Mouse (Mus musculus) embryonic facial prominence, embryonic 10.5 days (tissue): Measurements from ENCODE around the gene Ppp1r16b. TPM values are rescaled to one million over a fixed set of nuclear protein-coding genes. Genes with fewer than 3 reads are reported as not detected.

Experiments
- DNase-seq: peaks from one replicate; pipeline ENCODE4 v3.0.0-alpha.2; 2017; ENCODE audit warnings: low spot score
- H3K27ac ChIP-seq: fragments of 300-500 bp; sonication (generic); replicated peaks from 2 replicates; pipeline ENCODE4 v1.5.1; 2016; ENCODE audit warnings: mild to moderate bottlenecking
- H3K27me3 ChIP-seq: fragments of 300-500 bp; sonication (generic); replicated peaks from 2 replicates; pipeline ENCODE4 v1.6.1; 2016; ENCODE audit warnings: low read depth, mild to moderate bottlenecking; ENCODE audit not compliant: poor library complexity, severe bottlenecking
- H3K36me3 ChIP-seq: fragments of 300-500 bp; sonication (generic); replicated peaks from 2 replicates; pipeline ENCODE4 v1.6.1; 2016; ENCODE audit warnings: mild to moderate bottlenecking, moderate library complexity
- H3K4me1 ChIP-seq: fragments of 300-500 bp; sonication (generic); 2 replicates; pipeline ENCODE4 v1.6.1; 2016
- H3K4me3 ChIP-seq: fragments of 300-500 bp; sonication (generic); 2 replicates; pipeline ENCODE4 v1.5.1; 2016; ENCODE audit warnings: mild to moderate bottlenecking, moderate library complexity
- H3K9me3 ChIP-seq: fragments of 300-500 bp; sonication (generic); 2 replicates; pipeline ENCODE4 v1.6.1; 2016; ENCODE audit warnings: mild to moderate bottlenecking
- WGBS: fragments of 180-500 bp; shearing (Covaris S2); methylation state at CpG from one replicate; pipeline ENCODE4 v1.1.7; 2016; 5-methylcytosine and 5-hydroxymethylcytosine counted together
- microRNA counts: library from miRNA; unstranded; fragments of <30 nt; microRNA quantifications from one replicate; lab custom pipeline; 2017
- microRNA-seq: library from miRNA; unstranded; fragments of <30 nt; microRNA quantifications from one replicate; pipeline ENCODE4, GENCODE M21; 2017
- polyA plus RNA-seq: library from polyadenylated mRNA; unstranded; fragments of >200 nt; fragmentation: Nextera tagmentation; extraction: Ambion mirVana; gene quantifications from 2 replicates; pipeline ENCODE4 v1.2.1, GENCODE M21; 2016

Gene Ppp1r16b
- polyA plus RNA-seq, 1 experiment from 2014 or later, result 3.3 TPM

- H3K27me3 ChIP-seq, result no peaks in the 10 kb centered on the region
- WGBS, result 88% methylated on average over 2 of the region's 2 CpGs
- H3K36me3 ChIP-seq, result peaks cover 18% of the 10 kb centered on the region
- 0 out of 2 replicates have a peak, but pooled peaks cover 3% of the 10 kb centered on the region for H3K9me3 ChIP-seq
- no peak overlapping the region for H3K4me3 ChIP-seq
- H3K4me1 ChIP-seq, result peaks cover 20% of the 10 kb centered on the region
- no peak overlapping the region for H3K27ac ChIP-seq
- DNase-seq, result no peak
Measured at GRCm38 (mm10) chr2:158795875-158796274, 130.7 kb downstream of the Ppp1r16b start.

GRCm38 (mm10) chr2:158799328-158799727 is 134.1 kb downstream of the Ppp1r16b start:
- WGBS, result 61% methylated on average over 4 of the region's 4 CpGs

GRCm38 (mm10) chr2:158800788-158801187 is 135.6 kb downstream of the Ppp1r16b start:
- H3K36me3 ChIP-seq, result peaks cover 63% of the 10 kb centered on the region
- WGBS, result 95% methylated on average over 8 of the region's 8 CpGs
- H3K27ac ChIP-seq, result no peak overlapping the region
- H3K4me1 ChIP-seq, result 0 out of 2 replicates have a peak, but pooled peaks cover 6% of the 10 kb centered on the region
- 0 out of 2 replicates have a peak, but pooled peaks cover 3% of the 10 kb centered on the region for H3K9me3 ChIP-seq
- no peak for DNase-seq
- no peak overlapping the region for H3K4me3 ChIP-seq
- H3K27me3 ChIP-seq, result no peaks in the 10 kb centered on the region

More at GRCm38 (mm10) chr2:158799328-158799727, 134.1 kb downstream of the Ppp1r16b start:
- H3K4me3 ChIP-seq, result no peak overlapping the region
- peaks cover 11% of the 10 kb centered on the region; the same call in 1 of the 2 replicates for H3K4me1 ChIP-seq
- DNase-seq, result peak; percentile 13
- H3K27me3 ChIP-seq, result no peaks in the 10 kb centered on the region
- H3K27ac ChIP-seq, result no peak overlapping the region
- H3K9me3 ChIP-seq, result 0 out of 2 replicates have a peak, but pooled peaks cover 3% of the 10 kb centered on the region
- H3K36me3 ChIP-seq, result peaks cover 50% of the 10 kb centered on the region

- WGBS, result 92% methylated on average over 8 of the region's 8 CpGs
- Histone ChIP-seq H3K27me3 (no peaks in the 10 kb centered on the region), H3K36me3 (peaks cover 86% of the 10 kb centered on the region), H3K27ac (no peak overlapping the region), H3K4me1 (0 out of 2 replicates have a peak, but pooled peaks cover 3% of the 10 kb centered on the region), H3K4me3 (no peak overlapping the region), H3K9me3 (0 out of 2 replicates have a peak, but pooled peaks cover 3% of the 10 kb centered on the region)
- DNase-seq, result no peak
Measured at GRCm38 (mm10) chr2:158803575-158803974, 138.4 kb downstream of the Ppp1r16b start.

GRCm38 (mm10) chr2:158815686-158816085 is 150.5 kb downstream of the Ppp1r16b start:
- DNase-seq, result no peak
- H3K36me3 ChIP-seq, result peaks cover 54% of the 10 kb centered on the region

More at GRCm38 (mm10) chr2:158815686-158816085, 150.5 kb downstream of the Ppp1r16b start:
- Histone ChIP-seq H3K27ac (no peak overlapping the region), H3K9me3 (no peaks in the 10 kb centered on the region), H3K4me3 (no peak overlapping the region), H3K4me1 (no peaks in the 10 kb centered on the region), H3K27me3 (no peaks in the 10 kb centered on the region)

MicroRNAs within 50 kb of the gene (microRNA counts, 519-probe panel; counts per million panel counts)
- 188 counts per million, percentile 57 among the panel's probes with 10 or more counts for microRNA mmu-miR-3474 (lab: Ali Mortazavi, UCI)

Small RNAs within 50 kb of the gene (microRNA-seq; reads per million reads assigned to microRNA genes)
- gene Gm26141, result not detected
- 2.1 reads per million for gene Mir3474

Other genes starting within 250 kb of the Ppp1r16b start
- gene Adig, start 162.8 kb upstream of the Ppp1r16b start, polyA plus RNA-seq, result not detected in 2 replicates
- 0.21 and 0.25 TPM in 2 replicates for gene Arhgap40, start 152.6 kb upstream of the Ppp1r16b start, polyA plus RNA-seq
- 0.05 and 0.15 TPM in 2 replicates for gene Slc32a1, start 54.6 kb upstream of the Ppp1r16b start, polyA plus RNA-seq
- gene Actr5, start 40.5 kb upstream of the Ppp1r16b start, polyA plus RNA-seq, result 14.4 and 16.7 TPM in 2 replicates
- 48.7 and 51.5 TPM in 2 replicates for gene Fam83d, start 102.7 kb downstream of the Ppp1r16b start, polyA plus RNA-seq
- 16.4 and 18.2 TPM in 2 replicates for gene Dhx35, start 129.4 kb downstream of the Ppp1r16b start, polyA plus RNA-seq